Mouse (Mus musculus): ENCODE results near the gene Tyrp1.

The Tyrp1 gene

DNA sequence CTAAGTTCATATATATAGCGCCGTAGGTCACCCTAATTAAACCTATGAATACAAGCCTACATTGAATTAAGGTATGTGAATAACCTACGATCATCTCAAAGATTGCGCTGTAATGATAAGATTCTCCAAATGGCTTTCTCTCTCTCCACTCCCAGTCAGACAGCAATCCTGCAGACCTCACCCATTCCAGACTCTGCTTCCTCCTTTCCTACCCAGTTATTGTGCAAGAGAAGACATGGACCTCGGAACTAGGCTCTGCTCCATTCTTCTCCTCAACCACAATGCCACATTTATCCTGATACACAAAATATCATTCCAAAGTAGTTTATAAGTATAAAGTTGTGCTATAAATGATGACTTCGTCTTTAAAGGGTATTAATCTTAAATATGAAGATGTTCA lies 57.1 kb downstream of the Tyrp1 start:
- intact Hi-C loops (cut with DNase I): no loop called here

- intact Hi-C loops (cut with DNase I): no loop called here
Observed at GRCm38 (mm10) chr4:80895278-80895894, 61.5 kb downstream of the Tyrp1 start.

Measured in adrenal gland (tissue).